Mouse (Mus musculus) cerebellum, postnatal 25 days (tissue): ENCODE results near the gene Bak1.
"Not testable (repeated sequence)": the region's sequence is repeated elsewhere in the genome, so short reads cannot be mapped to it uniquely, and the experiment has no call there.

Experiments used
- DNase-seq, 2 experiments: peaks; one replicate each; pipeline ENCODE4 v3.0.0; 2021; ENCODE audit warnings: mixed read lengths in 2 of 2

Bak1 gene

DNA sequence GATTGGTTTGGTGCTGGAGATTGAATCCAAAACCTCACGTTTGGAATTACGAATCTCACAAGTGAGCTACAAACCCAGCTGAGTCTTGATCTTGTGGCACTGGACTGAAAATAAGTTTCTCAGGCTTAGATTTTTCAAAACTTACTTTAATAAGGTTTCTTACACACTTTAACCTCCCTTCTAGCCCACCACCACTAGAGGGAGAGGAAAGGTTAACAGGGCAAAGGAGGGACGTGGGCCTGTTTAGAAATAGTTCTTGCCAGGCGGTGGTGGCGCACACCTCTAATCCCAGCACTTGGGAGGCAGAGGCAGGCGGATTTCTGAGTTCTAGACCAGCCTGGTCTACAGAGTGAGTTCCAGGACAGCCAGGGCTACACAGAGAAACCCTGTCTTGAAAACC, 51.5 kb downstream of the Bak1 start:
- not testable (repeated sequence) for DNase-seq

DNA sequence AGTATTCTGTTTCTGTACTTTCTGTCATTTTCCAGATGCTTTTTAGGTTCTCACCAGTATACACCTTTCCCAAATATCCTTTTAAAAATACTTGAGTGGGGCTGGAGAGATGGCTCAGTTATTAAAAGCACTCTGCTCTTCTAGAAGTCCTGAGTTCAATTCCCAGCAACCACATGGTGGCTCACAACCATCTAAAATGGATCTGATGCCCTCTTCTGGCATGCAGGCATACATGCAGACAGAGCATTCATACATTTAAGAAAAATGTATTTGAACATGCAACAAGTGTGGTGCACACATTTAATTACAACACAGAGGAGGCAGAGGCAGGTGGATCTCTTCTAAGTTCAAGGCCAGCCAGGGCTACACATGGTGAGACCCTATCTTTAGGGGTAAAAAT, 53.4 kb downstream of the Bak1 start:
- no peak for DNase-seq

DNA sequence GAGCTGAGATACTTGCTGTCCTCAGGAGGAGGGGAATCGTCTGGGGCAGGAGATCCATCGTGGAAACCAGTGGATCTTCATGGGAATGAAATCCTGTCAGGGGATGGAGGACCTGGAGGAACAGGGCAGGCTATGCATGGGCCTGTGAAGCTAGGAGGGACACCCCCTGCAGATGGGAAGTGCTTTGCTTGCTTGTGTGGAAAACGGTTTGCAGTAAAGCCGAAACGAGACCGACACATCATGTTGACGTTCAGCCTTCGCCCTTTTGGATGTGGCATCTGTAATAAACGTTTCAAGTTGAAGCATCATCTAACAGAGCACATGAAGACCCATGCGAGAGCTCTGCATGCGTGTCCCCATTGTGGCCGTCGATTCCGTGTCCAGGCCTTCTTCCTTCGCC, 54.3 kb downstream of the Bak1 start:
- no peak for DNase-seq

DNA sequence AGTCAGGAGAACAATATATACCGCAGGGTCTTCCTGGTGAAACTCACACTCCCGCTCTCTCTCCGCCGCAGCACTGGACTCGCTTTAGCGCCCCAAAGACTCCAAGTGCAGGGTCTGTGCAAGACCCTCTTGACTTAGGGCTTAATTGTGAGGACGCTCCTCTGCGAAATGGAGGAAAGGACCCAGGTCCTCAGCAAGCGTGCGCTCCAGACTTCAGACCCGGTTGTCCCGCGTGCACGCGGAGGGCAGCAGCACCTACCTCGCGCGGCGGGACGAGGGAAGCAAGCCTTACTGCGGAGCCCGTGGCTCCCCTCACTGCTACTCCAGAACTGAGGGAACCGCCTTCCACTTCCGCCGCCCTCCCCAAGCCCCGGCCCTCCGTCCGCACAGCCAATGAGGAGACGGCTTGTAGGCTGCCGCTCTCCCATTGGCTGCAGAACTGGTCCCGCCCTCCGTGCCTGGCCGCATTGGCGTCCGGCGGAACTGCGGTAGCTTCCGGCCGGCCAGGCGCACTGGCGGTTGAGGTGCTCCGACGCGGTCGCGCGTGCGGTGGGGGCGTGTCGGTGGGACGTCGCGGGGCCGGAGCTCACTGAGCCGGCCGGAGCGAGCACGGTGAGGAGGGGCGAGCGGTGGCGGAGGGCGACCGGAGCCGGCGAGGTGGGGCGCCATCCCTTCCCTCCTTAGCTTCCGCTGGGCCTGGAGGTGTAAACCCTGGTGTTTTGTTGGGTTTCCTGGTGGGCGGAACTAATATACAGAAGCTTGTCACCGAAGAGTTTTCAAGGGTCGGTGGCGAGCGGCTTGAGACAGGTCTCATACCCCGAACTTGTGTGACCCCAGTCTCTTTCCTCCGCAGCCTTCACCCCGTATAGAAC, 55.9 kb downstream of the Bak1 start, which contains the start of gene Zbtb9:
Zbtb9 (plus strand) TSS at position 465 of the 872 bp plus-strand sequence.
- DNase-seq, result peak; percentile 97 to 98

DNA sequence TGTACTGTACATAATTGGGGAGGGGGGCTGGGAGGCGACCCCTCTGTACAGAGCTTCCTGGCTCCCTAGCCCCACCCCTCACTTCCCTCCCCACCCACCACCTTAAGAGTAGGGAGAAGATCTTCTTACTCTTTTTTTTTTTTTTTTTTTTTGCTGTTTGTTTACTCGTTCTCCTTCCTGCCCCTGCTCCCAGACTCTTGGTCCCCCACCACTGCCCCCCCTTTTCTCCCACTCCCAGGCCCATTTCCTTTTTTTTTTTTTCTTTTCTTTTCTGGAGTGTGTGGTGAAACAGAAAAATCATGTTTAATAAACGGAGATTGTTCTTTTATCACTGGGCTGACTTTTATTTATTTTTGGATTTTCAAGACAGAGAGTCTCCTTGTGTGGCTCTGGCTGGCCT, 56.7 kb downstream of the Bak1 start:
- no peak for DNase-seq

DNA sequence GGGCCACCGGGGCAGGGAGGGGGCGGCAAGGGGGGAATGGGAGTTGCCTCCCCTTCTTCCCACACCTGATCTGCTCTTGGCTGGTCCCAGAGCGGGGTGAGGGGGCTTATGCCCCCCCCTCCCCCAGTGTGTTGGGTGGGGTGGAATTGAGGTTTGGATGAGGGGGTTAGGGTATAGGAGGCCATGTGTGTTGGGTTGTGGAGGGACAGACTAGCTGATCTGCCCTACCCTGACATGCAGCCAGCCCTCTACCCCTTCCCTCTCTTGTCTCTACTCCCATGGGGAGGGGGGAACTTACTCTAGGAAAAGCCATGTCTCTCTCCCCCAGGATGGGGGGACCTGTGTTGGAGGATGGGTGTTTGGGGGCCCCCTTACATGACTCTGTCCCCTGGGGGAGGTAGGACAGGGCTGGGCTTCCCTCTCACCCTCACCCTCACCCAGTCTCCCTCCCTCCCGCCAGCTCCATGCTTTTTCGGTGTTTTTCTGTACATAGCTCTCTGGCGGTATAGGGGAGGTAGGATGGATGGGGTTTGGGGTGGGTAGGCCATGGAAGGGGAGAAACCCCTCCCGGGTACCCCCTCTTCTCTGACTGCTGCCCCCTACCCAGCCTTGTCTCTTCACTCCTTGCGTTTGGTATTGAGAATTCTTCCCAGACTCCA, 57.4 kb downstream of the Bak1 start:
- DNase-seq, result no peak

DNA sequence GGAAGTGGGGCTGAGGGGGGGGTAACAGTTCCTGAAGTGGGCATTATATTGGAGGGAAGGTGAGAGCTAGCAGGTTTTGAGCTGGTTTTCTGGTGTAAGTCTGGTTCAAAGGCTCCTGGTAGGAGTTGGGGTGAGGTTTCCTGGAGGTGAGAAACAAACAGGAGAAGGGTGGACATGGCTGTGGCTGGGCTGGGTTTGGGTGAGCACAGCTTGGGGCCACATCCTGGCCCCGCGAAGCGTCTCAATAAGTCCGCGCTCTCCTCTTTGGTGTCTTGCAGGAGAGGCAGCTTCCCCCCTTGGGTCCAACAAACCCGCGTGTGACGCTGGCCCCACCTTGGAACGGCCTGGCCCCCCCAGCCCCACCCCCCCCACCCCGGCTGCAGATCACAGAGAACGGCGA, 58.6 kb downstream of the Bak1 start:
- no peak for DNase-seq
